Mouse (Mus musculus): ENCODE results near the gene Cd46.

DNA sequence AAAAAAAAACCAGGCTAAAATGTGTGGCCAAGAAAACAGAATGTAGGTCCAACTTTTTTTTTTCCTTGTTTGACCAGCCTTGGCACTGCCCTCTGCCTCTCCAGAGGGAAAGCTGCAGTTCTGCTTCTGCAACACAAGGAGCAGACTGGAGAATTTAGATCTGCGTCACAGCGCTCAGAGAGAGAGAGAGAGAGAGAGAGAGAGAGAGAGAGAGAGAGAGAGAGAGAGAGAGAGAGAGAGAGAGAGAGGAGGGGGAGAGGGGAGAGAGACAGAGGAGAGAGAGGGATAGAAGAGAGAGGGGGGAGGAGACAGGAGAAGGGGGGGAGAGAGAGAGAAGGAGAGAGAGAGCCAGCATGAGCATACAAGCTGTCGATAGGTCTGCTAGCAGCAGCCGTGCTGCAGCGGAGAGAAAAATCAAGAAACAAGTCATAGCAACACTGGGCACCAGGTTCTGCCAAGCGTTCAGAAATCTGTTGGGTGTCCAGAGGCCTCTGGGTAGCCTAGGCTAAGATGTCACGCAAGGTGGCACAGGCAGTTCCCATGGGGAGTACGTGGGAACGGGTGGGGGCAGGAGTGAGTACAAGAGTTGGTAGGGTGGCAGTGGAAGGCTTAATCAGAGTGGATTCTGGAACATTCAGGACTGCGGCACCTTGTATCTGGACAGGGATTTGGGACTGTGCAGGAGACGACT is 75.1 kb downstream of the Cd46 start:
- TF ChIP-seq MAFK (IDR thresholded peaks at IDR 0.05; ENCODE audit: insufficient read depth, low read depth, low read length) (no peak), CHD2 (IDR thresholded peaks at IDR 0.05; ENCODE audit: low read depth, low read length) (no peak), HCFC1 (IDR thresholded peaks at IDR 0.05; ENCODE audit: borderline replicate concordance, insufficient read depth, low read length) (no peak), ZC3H11A (IDR thresholded peaks at IDR 0.05; ENCODE audit: borderline replicate concordance, low read depth, low read length) (no peak)

Data from ES-E14 (cell line).